Comparison of ENCODE assay signal across 8 mouse cellular contexts in the genomic region with DNA sequence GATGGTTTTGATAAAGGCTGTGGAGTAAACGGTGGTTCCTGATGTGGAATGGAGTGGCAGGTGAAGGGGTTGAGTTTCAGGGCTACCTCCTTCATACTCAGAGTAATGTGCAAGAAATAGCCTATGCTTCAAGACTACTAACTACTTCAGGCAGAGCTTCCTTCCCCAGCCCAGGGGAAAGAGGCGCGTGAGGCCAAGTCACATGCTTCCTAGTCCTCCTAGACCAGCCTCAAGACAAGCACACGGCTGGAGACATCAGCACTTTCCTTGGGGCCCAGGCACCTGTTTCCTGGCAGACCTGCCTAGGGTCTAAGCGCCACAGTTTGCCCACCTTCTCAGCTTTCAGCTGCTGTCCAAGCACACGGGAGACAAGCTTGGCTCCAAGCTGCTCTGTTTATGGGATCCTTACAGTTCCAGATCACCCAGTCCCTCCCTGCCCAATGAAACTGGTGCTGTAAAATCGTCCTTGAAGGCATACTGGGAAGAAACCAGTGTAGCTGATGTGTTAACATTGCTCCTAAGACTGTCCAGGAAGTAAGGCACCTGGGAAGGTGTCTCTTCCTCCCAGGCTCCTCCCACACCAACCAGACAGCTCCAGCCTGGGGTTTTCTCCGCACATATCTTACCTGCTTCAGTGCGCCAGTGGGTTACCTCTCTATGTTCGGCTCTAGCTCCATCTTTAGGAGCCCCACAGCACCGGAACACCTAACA. TPM values are rescaled to one million over a fixed set of nuclear protein-coding genes. Genes with fewer than 3 reads are reported as not detected.
DNase-seq lines count a peak whose midpoint lies in the region; ATAC-seq and TF ChIP-seq lines count a peak whose summit lies in the region.

No protein-coding gene starts in this region.

- no peaks in the 10 kb centered on the region; the same call in 1 of the 2 replicates for H3K27me3 ChIP-seq in lung, embryonic 16.5 days (ENCODE audit: control insufficient read depth, insufficient read depth, low read depth, low read length)
- H3K27me3 ChIP-seq in limb, embryonic 13.5 days: peaks cover 81% of the 10 kb centered on the region
- peaks cover 6% of the 10 kb centered on the region for H3K27me3 ChIP-seq in neural tube, embryonic 14.5 days (ENCODE audit: control insufficient read depth, insufficient read depth, low read length)

- H3K4me2 ChIP-seq in lung, embryonic 16.5 days (ENCODE audit: low read depth, low read length): peak overlapping the region; percentile 77
- peak overlapping the region; percentile 72 for H3K4me2 ChIP-seq in limb, embryonic 13.5 days (replicated peaks)
- H3K4me2 ChIP-seq in neural tube, embryonic 14.5 days (ENCODE audit: low read depth, low read length): peak overlapping the region; percentile 66

- intact Hi-C loops in left cerebral cortex, adult 2 months (cut with DNase I): loop anchor here (5.0 kb wide), 1 partner anchor 94 kb away; a partner anchor contains a TSS

- peak overlapping the region; percentile 52 for H3K4me3 ChIP-seq in lung, embryonic 16.5 days (ENCODE audit: low read length)
- H3K4me3 ChIP-seq in limb, embryonic 13.5 days: peak overlapping the region; percentile 40; the same call in 1 of the 2 replicates
- H3K4me3 ChIP-seq in neural tube, embryonic 14.5 days (ENCODE audit: low read depth, low read length): no peak overlapping the region
- no peak overlapping the region for H3K4me3 ChIP-seq in left cerebral cortex, adult 2 months

- no peaks in the 10 kb centered on the region for H3K36me3 ChIP-seq in lung, embryonic 16.5 days (ENCODE audit: control insufficient read depth, insufficient read depth, low read length)
- H3K36me3 ChIP-seq in limb, embryonic 13.5 days: no peaks in the 10 kb centered on the region
- H3K36me3 ChIP-seq in neural tube, embryonic 14.5 days (ENCODE audit: control insufficient read depth, insufficient read depth, low read length): no peaks in the 10 kb centered on the region

- no peaks in the 10 kb centered on the region for H3K9me3 ChIP-seq in lung, embryonic 16.5 days (ENCODE audit: control insufficient read depth, low read length)
- H3K9me3 ChIP-seq in limb, embryonic 13.5 days: no peaks in the 10 kb centered on the region
- H3K9me3 ChIP-seq in neural tube, embryonic 14.5 days (ENCODE audit: control insufficient read depth, low read length): no peaks in the 10 kb centered on the region

- ATAC-seq in lung, embryonic 16.5 days (ENCODE audit: low read depth): peak; percentile 39
- peak; percentile 40 to 54; a peak in 3 of 4 replicates for ATAC-seq in hematopoietic stem cell, adult 5-6 weeks (replicated peaks in 1 of 2; ENCODE audit: insufficient read depth in 1 of 2, low FRiP score in 2 of 2, low TSS enrichment in 1 of 2, low read depth in 1 of 2, poor library complexity in 2 of 2, severe bottlenecking in 2 of 2)
- ATAC-seq in limb, embryonic 13.5 days (ENCODE audit: low FRiP score, low read depth): peak; percentile 40; the same call in 1 of the 2 replicates
- 0 out of 2 replicates have a peak, but pooled peaks have one; percentile 22 for ATAC-seq in neural tube, embryonic 14.5 days (ENCODE audit: low read depth)

- TF ChIP-seq CTCF in left cerebral cortex, adult 2 months (IDR thresholded peaks at IDR 0.05): no peak

- H3K4me1 ChIP-seq in lung, embryonic 16.5 days (replicated peaks; ENCODE audit: control insufficient read depth, insufficient read depth, low read length): peaks cover 8% of the 10 kb centered on the region
- H3K4me1 ChIP-seq in limb, embryonic 13.5 days: peaks cover 17% of the 10 kb centered on the region
- H3K4me1 ChIP-seq in neural tube, embryonic 14.5 days (ENCODE audit: control insufficient read depth, insufficient read depth, low read length): 0 out of 2 replicates have a peak, but pooled peaks cover 3% of the 10 kb centered on the region

- H3K27ac ChIP-seq in lung, embryonic 16.5 days (ENCODE audit: low read length): peak overlapping the region; percentile 78
- no peak overlapping the region for H3K27ac ChIP-seq in limb, embryonic 13.5 days
- H3K27ac ChIP-seq in neural tube, embryonic 14.5 days (ENCODE audit: low read depth, low read length): no peak overlapping the region
- H3K27ac ChIP-seq in left cerebral cortex, adult 2 months: no peak overlapping the region

- no peak for DNase-seq in lung, adult 18-20 months
- no peak for DNase-seq in left cerebral cortex, adult 2 months (ENCODE audit: extremely low spot score in 1 of 2, low spot score in 2 of 2)
- DNase-seq in left cerebral cortex, adult 8-10 months (ENCODE audit: low spot score in 2 of 2): no peak
- DNase-seq in left cerebral cortex, adult 18-20 months (ENCODE audit: low spot score in 2 of 2): no peak

- 10% methylated on average over 11 of the region's 11 CpGs for WGBS in lung, embryonic 16.5 days
- 12% methylated on average over 11 of the region's 11 CpGs for WGBS in limb, embryonic 13.5 days
- 13% methylated on average over 11 of the region's 11 CpGs for WGBS in neural tube, embryonic 14.5 days

- no peak overlapping the region for H3K9ac ChIP-seq in lung, embryonic 16.5 days (ENCODE audit: low read length)
- no peak overlapping the region for H3K9ac ChIP-seq in limb, embryonic 13.5 days
- no peak overlapping the region for H3K9ac ChIP-seq in neural tube, embryonic 14.5 days (replicated peaks; ENCODE audit: low read depth, low read length)

RNA-seq across cellular contexts. Expression of a gene that starts 8.1 kb away (rescaled TPM):
- 33.8 and 37.9 TPM in 2 replicates for polyA plus RNA-seq in lung, embryonic 16.5 days (2015; fragmentation: Nextera tagmentation; extraction: Ambion mirVana)
- 26.4 and 37.5 TPM in 2 replicates for total RNA-seq in hematopoietic stem cell, adult 5-6 weeks (2017)
- 6.9 and 8.6 TPM in 2 replicates for polyA plus RNA-seq in limb, embryonic 13.5 days (2015; fragmentation: Nextera tagmentation; extraction: Ambion mirVana)
- polyA plus RNA-seq in neural tube, embryonic 14.5 days (2014; fragmentation: Nextera tagmentation; extraction: Ambion mirVana): 2.4 and 2.7 TPM in 2 replicates
- under 1 TPM in 1 of 2 experiments, not detected in 1; 0.75 TPM for total RNA-seq in left cerebral cortex, adult 2 months (2021)
- 1 to 10 TPM in 2 of 4 experiments, under 1 TPM in 1, not detected in 1; 0.63 to 1.2 (median 1.1) TPM for total RNA-seq in left cerebral cortex, adult 8-10 months (2022)
- under 1 TPM; 0.42 to 0.93 TPM for total RNA-seq in left cerebral cortex, adult 18-20 months (2021)

RNA-seq across cellular contexts. Expression of a gene that starts 37.5 kb away (rescaled TPM):
- not detected in 2 replicates for polyA plus RNA-seq in lung, embryonic 16.5 days (2015; fragmentation: Nextera tagmentation; extraction: Ambion mirVana)
- total RNA-seq in hematopoietic stem cell, adult 5-6 weeks (2017): not detected in 2 replicates
- polyA plus RNA-seq in limb, embryonic 13.5 days (2015; fragmentation: Nextera tagmentation; extraction: Ambion mirVana): 0.09 TPM in 1 of 2 replicates, not detected in the other
- 10.8 and 11.6 TPM in 2 replicates for polyA plus RNA-seq in neural tube, embryonic 14.5 days (2014; fragmentation: Nextera tagmentation; extraction: Ambion mirVana)
- total RNA-seq in left cerebral cortex, adult 2 months (2021): 10 to 100 TPM; 12.7 to 14.6 TPM
- 10 to 100 TPM; 11.7 to 14.8 (median 12.9) TPM for total RNA-seq in left cerebral cortex, adult 8-10 months (2022)
- 10 to 100 TPM; 16.8 to 17.1 TPM for total RNA-seq in left cerebral cortex, adult 18-20 months (2021)

RNA-seq across cellular contexts. Expression of a gene that starts 40.4 kb away (rescaled TPM):
- polyA plus RNA-seq in lung, embryonic 16.5 days (2015; fragmentation: Nextera tagmentation; extraction: Ambion mirVana): 1.6 and 1.7 TPM in 2 replicates
- total RNA-seq in hematopoietic stem cell, adult 5-6 weeks (2017): 33.4 and 38.4 TPM in 2 replicates
- 1.3 and 1.6 TPM in 2 replicates for polyA plus RNA-seq in limb, embryonic 13.5 days (2015; fragmentation: Nextera tagmentation; extraction: Ambion mirVana)
- 2.3 TPM in 2 replicates for polyA plus RNA-seq in neural tube, embryonic 14.5 days (2014; fragmentation: Nextera tagmentation; extraction: Ambion mirVana)
- 1 to 10 TPM; 1.5 TPM for total RNA-seq in left cerebral cortex, adult 2 months (2021)
- total RNA-seq in left cerebral cortex, adult 8-10 months (2022): 1 to 10 TPM; 1.2 to 2.1 (median 1.9) TPM
- 1 to 10 TPM; 1.3 to 1.4 TPM for total RNA-seq in left cerebral cortex, adult 18-20 months (2021)

Comparison
In these comparisons a context has a peak if more than half of its experiments do, and no peak if none do; other contexts are left out.
1. H3K4me3 ChIP-seq: peak in lung, embryonic 16.5 days (single experiment) and limb, embryonic 13.5 days (single experiment); none in neural tube, embryonic 14.5 days (single experiment) and left cerebral cortex, adult 2 months (single experiment).
2. RNA of a gene that starts 8.1 kb away (total RNA-seq): 26.4 to 37.5 TPM in hematopoietic stem cell, adult 5-6 weeks; 0.63 to 1.2 TPM in left cerebral cortex, adult 8-10 months, 0.42 to 0.93 TPM in left cerebral cortex, adult 18-20 months and 0.75 TPM in left cerebral cortex, adult 2 months; every median in the first group is over 10 times any median in the second.
3. RNA of a gene that starts 37.5 kb away (total RNA-seq): 16.8 to 17.1 TPM in left cerebral cortex, adult 18-20 months, 12.7 to 14.6 TPM in left cerebral cortex, adult 2 months and 11.7 to 14.8 TPM in left cerebral cortex, adult 8-10 months; not detected in hematopoietic stem cell, adult 5-6 weeks; every median in the first group is over 10 times any median in the second.
4. RNA of a gene that starts 40.4 kb away (total RNA-seq): 33.4 to 38.4 TPM in hematopoietic stem cell, adult 5-6 weeks; 1.2 to 2.1 TPM in left cerebral cortex, adult 8-10 months, 1.5 TPM in left cerebral cortex, adult 2 months and 1.3 to 1.4 TPM in left cerebral cortex, adult 18-20 months; every median in the first group is over 10 times any median in the second.
5. Peak in every context shown above with its lines, with median percentiles within 50 percentile points of each other: ATAC-seq and H3K4me2 ChIP-seq.